Mouse (Mus musculus) WW6 (cell line): ENCODE data around the gene Plekhm1.

Experiments
- DNase-seq: peaks from one replicate; pipeline ENCODE4 v3.0.0-alpha.2; 2013; ENCODE audit warnings: low read depth, low spot score

Plekhm1 gene

GRCm38 (mm10) chr11:103394025-103394424, 18.5 kb downstream of the Plekhm1 start:
- DNase-seq: no peak

DNA sequence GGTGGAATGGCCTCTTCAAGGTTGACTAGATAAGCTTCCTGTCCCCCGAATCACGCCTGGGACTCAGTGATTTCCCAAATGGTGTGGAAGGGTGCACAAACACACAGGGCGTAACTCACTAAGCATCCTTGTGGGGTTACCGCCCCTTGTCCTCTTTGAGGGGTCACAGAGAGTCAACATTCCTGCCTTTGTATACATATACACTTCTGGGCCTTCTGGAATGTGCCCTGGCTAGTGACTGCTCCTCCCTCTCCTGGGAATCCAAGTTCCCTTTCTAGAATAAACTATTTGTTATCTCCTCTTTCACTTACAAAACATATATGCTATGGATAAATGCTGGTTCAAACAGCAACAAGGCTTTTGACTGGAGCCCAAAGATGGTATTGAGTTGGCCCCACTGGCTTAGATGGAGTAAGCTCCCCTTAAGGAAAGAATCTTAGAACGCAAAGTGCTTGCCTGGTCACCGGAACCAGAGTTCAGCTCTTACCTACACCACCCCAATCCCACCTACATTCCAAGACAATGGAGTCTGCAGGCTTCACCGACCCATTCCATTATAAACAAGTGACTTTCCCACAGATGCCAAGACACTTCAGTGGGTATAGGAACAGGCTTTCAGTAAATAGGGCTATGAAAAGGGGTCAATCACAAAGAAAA, 24.5 kb downstream of the Plekhm1 start:
- DNase-seq: no peak

DNA sequence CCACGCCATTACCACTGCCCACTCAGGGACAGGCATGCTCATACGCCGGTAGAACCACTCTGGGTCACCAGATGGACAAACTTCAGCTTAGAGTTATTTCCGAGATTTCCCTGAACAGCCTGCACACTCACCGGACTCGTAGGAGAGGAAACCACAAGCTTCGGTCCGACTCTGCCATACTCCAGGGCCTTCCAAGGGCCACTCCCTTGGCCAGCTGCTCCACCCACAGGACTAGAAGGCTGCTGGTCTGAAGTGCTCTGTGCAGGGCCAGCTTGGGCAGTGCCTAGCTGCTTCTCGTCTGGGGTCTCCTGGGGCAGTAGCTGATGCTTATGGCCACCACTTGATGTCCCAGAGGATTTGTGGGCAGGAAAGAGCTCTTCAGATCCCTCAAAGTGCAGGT, 25.7 kb downstream of the Plekhm1 start:
- no peak for DNase-seq

- no peak for DNase-seq
Observed at GRCm38 (mm10) chr11:103381956-103382613, 30.4 kb downstream of the Plekhm1 start.

- no peak for DNase-seq
Observed at GRCm38 (mm10) chr11:103381505-103381904, 31.0 kb downstream of the Plekhm1 start.

- no peak for DNase-seq
Observed at GRCm38 (mm10) chr11:103380460-103380859, 32.0 kb downstream of the Plekhm1 start.

- no peak for DNase-seq
Observed at GRCm38 (mm10) chr11:103378341-103378740, 34.1 kb downstream of the Plekhm1 start.

DNA sequence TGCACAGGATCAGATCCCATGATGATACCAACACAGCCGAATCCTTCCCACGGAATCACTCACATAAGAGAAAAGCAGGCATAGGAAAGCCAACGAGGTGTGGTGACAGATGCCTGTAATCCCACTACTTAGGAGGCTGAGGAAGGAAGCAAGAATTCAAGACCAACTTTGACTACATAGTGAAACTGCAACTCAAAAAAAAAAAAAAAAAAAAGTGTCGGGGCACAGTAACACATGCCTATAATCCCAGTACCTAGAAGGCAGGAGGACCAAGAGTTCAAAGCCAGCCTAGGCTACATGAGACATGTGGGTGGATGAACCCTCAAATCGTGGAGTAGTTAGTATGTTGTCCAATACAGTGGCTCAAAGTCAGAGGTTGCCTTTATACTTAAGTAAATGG, 36.7 kb downstream of the Plekhm1 start:
- DNase-seq: no peak

- DNase-seq: no peak
Observed at GRCm38 (mm10) chr11:103375258-103375657, 37.2 kb downstream of the Plekhm1 start.

DNA sequence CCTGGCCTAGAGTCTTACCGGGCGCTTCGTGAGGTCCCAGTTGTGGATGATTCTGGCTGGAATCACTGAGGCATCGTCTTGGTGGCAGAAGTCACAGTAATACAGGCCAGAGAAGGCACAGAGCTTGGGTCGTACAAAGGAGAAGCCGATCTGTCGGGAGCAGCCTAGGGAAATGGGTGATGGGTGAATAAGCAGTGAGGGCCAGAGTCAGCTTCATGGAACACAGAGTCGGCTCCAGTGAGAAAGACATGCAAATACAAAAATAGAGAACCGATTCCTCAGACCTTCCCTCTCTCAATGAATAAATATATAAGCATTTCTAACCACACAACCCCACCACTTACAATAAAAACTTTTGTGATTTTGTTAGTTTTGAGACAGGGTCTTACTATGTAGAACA, 38.6 kb downstream of the Plekhm1 start:
- no peak for DNase-seq

- DNase-seq: no peak
Observed at GRCm38 (mm10) chr11:103372561-103372960, 39.9 kb downstream of the Plekhm1 start.

GRCm38 (mm10) chr11:103372068-103372467, 40.4 kb downstream of the Plekhm1 start:
- no peak for DNase-seq

- no peak for DNase-seq
Observed at GRCm38 (mm10) chr11:103371222-103371539, 41.3 kb downstream of the Plekhm1 start.

GRCm38 (mm10) chr11:103370397-103371221, 41.9 kb downstream of the Plekhm1 start:
- DNase-seq: no peak

DNA sequence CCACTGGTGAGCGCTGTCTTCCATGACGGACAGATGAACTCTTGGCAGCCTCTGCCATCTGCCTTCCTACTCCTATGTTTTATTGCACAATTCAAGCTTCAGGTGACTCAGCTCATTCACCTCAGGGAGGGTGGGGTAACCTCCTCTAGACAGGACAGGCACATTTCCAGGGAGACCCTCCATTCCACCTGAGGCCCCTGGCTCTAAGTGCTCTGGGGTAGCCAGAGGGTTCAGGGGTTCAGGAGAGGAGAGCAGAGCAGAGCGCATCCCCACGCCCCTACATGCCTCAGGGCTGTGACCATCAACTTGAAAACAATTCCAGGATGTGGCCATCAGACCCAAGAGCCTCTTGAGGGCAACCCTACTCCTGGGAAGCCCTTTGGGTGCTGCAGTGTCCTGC, 47.0 kb downstream of the Plekhm1 start:
- no peak for DNase-seq

DNA sequence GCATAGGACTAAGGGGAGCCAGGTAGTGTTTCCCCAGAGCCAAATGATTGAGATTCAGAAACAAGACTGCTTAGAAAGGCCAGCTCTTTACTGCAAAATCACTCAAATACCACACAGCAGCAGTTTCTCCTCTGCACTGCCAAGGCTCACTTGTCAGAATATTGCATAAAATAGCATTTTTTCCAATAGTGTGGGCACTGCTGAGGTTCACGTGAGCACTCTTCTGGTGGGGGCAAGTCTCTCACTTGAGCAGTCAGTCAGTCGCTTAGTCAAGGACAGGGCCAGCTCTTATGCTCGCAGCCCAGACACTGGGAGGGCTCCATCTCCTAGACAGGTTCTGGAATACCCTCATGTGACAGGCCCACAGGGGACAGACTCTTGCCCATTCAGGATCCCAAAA, 47.5 kb downstream of the Plekhm1 start:
- DNase-seq: no peak

- DNase-seq: no peak
Observed at GRCm38 (mm10) chr11:103364335-103364734, 48.2 kb downstream of the Plekhm1 start.

DNA sequence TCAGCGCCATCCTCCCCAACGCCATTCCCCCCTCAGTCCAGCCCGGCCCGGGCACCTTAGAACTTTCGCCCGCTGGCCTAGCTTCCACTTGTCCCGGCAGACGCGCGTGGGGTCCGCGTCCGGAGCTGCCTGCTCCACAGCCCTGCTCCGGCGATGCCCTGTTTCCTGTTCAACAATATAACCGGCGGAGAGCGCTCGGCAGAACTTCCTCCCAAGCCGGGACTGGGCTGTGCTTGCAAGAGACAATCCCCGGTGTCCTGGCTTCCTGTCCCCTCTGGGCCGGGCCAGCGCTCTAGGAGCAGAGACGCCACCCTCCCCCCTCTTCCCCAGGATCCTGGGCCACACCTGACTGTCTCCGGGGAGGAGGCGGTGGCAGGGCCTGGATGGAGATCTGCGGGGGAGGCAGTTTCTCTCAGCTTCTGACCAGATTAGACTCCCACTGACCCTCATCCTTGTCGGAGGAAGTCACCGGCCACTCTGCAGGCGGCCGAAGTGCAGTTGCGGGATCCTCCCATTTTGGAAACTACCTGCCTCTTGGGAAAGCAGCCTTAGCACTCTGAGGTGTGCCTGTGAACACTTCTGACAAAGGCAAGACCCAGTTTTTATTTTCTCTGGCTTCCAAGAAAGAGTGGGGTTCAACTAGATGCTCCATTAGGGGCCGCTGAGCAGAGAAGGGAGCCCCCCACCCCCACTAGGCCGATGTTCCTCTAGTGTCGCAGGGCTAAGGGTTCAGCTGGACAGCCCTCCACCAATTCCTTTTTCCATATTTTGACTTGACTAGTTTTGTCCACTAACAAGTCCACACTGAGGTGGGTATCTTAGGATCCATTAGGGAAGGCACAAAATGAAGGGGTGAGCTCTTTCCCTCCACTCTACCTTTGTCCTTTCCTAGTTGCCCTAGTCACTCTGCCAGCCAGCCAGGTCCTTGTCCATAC, 49.0 kb downstream of the Plekhm1 start, which contains the start of gene Arhgap27:
TSS of gene Arhgap27 (minus strand) at position 479 of the 935 bp plus-strand sequence.
- DNase-seq: no peak

- DNase-seq: no peak
Observed at GRCm38 (mm10) chr11:103362521-103363181, 49.8 kb downstream of the Plekhm1 start.

- peak; percentile 84 for DNase-seq
Observed at GRCm38 (mm10) chr11:103362054-103362432, 50.4 kb downstream of the Plekhm1 start.
